Mouse (Mus musculus) right cerebral cortex, postnatal 36 days (tissue): ENCODE data around the gene Susd6.
"Not testable (repeated sequence)": the region's sequence is repeated elsewhere in the genome, so short reads cannot be mapped to it uniquely, and the experiment has no call there.

Experiments used
- DNase-seq, 2 experiments: peaks; one replicate each; pipeline ENCODE4 v3.0.0; 2022; ENCODE audit warnings: low spot score in 2 of 2, mixed read lengths in 1 of 2

Gene Susd6

DNA sequence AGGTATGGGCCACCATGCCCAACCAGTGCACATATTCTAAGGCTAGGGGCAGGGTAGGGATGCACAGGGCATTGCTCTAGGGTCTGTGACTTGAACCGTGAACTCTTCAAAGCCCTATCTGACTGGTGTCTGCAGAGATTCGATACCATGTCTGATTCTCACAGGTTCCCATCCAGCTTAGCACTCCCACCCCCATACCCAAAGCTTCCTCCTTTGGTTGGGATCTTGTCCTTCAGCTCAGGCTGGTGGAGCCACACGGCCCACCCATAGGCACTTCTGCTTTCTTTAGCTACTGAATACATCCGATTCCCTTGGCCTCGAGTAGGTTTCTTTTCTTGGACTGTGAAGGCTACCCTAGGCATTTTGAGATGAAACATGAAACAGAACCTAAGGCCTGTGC lies 5.3 kb upstream of the Susd6 start:
- DNase-seq, result no peak

GRCm38 (mm10) chr12:80785597-80785996 lies 4.7 kb upstream of the Susd6 start:
- DNase-seq, result no peak

DNA sequence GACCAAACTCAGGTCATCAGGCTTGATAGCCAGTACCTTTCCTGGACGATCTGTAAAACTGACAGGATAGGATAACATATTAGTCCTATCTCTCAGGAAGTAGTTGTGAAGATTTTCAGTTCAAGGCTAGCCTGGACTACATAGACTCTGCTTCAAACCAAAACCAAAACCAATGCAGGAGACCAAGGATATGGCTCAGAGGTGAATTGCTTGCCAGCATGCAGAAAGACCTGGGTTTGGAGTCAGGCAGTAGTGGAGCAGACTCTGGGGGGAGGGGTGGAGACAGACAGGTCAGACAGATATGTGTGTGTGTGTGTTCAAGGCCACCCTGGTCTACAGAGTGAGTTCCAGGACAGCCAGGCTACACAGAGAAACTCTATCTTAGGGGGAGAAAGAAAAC lies 3.7 kb upstream of the Susd6 start:
- no peak for DNase-seq

- DNase-seq, result no peak
These were observed 2.7 kb upstream of the Susd6 start for GRCm38 (mm10) chr12:80787604-80788003.

DNA sequence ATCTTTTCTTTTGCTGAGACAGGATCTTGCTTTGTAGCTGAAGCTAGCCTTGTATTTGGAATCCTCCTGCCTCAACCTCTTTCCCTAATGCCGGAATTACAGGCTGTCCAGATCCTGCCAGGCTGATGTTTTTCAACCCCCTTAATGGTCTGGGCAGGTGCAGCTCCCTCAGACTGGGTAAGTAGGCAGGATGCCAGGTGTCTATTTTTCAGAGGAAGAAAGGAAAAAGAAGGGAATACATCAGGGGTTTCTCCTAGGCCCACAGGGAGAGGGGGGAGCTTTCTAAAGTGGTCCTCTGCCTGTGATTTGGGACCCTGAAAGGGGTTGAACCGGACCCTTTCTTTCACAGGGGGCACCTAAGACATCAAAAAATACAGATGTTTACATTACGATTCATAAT lies 2.1 kb upstream of the Susd6 start:
- no peak for DNase-seq

GRCm38 (mm10) chr12:80789276-80789675 lies 1.0 kb upstream of the Susd6 start:
- not testable (repeated sequence) for DNase-seq

GRCm38 (mm10) chr12:80790700-80791570 lies 625 bp downstream of the Susd6 start:
- DNase-seq, result no peak

DNA sequence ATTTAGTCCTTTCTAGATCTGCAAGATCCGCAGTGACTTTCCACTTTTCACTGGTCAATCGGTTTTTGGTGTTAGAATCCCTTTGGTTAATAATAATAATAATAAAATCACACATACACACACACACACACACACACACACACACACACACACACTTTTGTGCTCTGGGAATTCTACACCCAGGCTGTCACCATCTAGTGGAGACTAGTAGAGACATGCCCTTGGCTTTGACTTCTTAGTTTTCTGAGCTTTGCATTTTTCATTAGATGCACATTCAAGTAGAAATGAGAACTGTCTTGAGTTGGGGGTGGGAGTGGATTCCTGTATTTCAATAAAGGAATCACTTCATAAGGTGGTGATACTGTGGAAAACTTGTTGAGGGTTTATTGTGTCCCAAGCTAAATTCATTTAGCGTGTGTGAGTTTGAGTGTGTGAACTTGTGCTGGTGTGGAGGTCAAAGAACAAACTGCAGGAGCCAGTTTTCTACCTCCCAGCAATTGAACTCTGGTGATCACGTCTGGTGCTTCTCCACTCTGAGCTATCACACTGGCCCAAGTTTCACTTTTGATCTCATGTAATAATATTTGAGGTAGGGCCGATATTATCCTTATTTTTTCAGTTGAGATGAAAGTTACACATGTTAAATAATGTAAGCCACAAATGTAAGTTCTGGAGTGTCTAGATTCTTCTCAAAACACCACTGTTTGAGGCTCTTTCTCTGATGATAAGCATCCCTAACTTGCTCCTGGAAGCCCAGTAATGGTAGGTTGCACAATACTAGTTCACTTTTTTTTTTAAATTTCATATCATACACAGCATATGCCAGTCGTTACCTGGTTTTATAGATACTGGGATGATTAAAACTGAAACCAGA lies 1.5 kb downstream of the Susd6 start:
- no peak for DNase-seq

DNA sequence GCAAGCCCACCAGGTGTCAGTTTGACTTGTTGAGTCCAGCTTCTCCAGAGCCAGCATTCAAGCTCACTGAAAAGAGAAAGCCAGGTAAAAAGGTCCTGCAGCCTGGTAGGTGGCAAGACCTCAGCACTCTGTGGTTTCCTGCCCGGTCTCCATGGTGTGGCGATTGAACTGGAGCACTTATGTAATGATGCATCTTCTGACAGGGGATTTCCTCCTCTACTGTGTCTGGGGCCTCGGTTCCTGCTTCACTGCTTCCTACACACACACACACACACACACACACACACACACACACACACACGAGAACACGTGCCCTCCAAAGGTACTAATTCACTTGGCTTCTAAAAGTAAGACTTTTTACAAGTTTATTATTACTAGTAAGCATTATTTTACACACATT lies 2.6 kb downstream of the Susd6 start:
- DNase-seq, result no peak

DNA sequence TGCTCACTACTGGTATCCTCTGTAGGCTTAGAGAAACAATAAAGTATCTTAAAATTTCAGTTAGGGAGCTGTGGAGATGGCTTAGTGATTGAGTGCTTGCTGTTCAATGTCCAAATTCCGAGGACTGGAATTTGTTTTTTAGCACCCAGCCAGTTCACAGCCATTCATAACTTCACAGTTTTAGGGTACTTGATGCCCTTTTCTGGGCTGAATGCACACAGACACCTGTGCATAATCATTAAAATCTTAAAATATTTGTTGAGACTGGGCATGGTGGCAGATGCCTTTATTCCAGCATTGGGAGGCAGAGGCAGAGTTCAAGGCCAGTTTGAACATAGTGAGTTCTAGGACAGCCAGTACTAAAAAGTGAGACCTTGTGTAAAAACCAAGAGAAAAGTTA lies 3.2 kb downstream of the Susd6 start:
- no peak for DNase-seq

DNA sequence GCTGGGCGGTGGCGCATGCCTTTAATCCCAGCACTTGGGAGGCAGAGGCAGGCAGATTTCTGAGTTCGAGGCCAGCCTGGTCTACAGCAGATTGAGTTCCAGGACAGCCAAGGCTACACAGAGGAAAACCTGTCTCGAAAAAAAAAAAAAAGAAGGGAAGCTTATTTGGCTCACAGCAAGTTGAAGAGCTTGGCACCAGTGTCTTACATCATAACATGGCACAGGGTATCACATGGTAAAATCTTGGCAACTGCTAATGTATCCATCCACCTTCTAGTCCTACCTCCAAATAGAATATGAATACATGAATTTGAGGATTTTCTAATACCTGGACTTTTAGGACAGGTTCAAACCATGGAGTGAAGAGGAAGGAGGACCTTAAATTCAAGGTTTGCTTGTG lies 4.2 kb downstream of the Susd6 start:
- no peak for DNase-seq

DNA sequence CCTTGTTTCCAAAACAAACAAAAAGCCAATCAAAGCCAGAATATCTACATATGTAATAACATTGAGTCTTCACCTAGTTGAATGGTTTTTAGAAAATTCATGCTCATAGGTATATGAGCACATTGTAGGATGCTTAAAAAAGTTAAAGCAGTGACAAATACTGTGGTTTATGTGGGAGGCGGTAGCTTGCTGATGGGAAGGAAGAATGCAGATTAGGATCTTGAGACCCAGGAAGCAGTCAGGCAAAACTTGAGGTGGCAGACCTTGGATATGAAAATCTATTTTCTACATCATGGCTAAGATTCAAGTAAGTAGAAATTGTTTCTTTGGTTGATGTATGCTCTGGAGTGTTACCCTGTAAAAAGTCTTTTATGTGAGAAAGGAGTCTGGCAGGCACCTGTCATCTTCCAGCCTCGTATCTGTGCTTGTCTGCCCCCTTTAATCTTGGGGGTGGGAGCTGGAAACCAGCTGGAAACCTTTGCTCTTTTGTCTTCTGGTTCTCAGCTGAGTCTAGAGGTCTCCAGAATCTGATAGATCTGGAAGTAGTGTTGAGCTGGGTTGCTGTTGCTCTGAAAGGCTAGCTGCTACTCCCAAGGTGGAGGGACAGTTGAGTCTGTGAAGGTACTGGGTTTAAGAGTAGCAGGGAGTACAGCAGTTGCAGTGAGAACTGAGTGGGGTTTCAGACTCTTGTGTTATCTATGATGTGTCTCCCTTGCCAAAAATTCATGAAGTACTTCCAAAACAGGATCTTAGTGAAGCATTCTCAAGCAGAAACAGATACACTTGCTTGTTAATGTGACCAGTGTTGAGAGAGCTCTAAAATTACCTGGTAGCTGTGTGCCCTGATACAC lies 4.8 kb downstream of the Susd6 start:
- no peak for DNase-seq

DNA sequence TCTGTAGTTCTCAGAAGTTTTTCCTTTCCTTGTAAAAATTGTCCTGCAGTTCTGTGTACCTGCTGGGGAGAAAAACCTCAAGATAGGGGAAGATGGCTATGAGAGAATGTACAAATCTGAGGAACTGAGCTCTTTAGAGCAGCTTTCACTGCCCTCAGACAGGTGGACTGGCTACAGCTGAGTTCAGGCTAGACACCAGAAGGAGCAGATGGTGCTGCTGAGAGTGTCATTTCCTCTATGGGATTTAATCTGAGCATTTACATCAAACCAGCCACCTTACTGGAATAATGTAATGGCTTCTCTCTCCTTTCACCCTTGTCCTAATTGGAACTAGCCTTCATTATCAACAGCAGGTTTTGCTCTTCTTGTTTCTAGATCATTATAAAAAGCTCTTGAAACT lies 8.0 kb downstream of the Susd6 start:
- DNase-seq, result no peak

GRCm38 (mm10) chr12:80800156-80800555 lies 9.8 kb downstream of the Susd6 start:
- no peak for DNase-seq

- no peak for DNase-seq
These were observed 11.1 kb downstream of the Susd6 start for GRCm38 (mm10) chr12:80801443-80801842.

DNA sequence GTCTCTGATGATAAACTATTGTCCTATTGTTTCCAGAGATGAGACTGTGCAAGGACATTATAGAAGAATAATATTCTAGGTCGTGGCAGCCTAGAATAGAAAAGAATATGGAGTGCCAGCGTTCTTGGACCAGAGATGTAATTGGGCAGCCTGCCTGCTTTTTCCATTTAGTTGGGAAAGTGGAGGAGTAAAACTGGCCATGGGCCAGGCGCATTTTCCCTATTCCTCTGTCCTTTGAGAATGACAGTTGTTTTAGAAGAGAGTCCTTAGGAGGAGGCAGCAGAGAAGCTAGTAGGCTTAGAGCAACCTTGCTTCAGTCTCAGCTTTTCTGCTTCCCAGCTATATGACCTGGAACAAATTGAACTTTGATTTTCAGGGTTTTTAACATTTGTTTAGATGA lies 13.6 kb downstream of the Susd6 start:
- DNase-seq, result peak; percentile 79 to 85

GRCm38 (mm10) chr12:80804861-80805428 lies 14.6 kb downstream of the Susd6 start:
- DNase-seq, result no peak

DNA sequence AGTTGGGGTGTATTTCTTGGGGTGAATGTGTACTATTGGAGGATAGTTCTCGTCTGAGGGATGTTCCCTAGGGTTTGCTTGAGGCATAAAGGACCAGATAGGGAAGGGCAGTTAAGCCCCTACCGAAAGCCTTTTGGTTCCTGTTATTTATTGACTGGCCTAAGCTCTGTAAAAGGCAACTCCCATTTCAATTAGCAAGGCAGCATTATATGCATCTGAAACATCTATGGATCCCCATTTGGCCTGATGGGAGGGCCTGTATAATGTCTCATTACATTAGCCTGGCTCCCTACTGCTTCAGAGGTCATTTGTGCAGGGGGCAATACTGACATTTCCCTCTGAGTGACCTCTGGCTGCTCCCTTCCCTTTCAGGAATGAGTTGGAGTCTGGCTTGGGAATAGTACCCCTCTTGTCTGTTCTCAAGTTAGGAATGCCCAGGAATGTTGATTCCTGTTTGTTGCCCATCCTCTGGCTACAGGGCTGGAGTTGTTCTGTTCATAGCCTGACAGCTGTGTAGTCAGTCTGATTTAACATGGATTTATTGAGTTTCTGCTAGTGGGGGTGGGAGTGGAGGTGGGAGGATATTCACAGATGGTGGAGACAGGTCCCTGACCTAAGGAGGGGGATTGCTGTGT lies 17.3 kb downstream of the Susd6 start:
- no peak for DNase-seq

- DNase-seq, result no peak
These were observed 19.7 kb downstream of the Susd6 start for GRCm38 (mm10) chr12:80810005-80810404.

- no peak for DNase-seq
These were observed 21.6 kb downstream of the Susd6 start for GRCm38 (mm10) chr12:80811646-80812509.
